20 mouse cellular contexts compared by ENCODE assay signal in the genomic region with DNA sequence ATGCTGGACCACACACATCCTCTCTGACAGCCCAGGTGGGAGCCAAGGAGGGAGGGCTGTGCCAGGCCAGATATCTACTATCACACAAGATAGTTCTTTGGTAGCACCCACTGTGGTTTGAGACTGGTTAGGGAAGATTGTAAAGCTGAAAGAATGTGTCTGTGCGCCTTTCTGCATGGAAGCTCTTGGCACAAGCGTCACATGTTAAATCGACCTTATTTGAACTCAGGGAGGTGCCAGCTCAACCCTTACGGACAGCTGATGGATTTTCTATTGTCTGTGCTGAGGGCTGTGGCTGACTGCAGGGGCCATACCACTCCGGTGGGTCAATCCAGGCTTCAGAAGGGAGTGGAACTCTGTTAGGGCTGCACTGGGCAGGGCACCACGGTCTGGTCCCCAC. TPM values are rescaled to one million over a fixed set of nuclear protein-coding genes. Genes with fewer than 3 reads are reported as not detected.
DNase-seq lines count a peak whose midpoint lies in the region; ATAC-seq and TF ChIP-seq lines count a peak whose summit lies in the region.
"Had no signal": no experiment of that assay in that cellular context is flagged by ENCODE, and none has a peak within 500 bp of the region (broad histone marks: within the 10 kb centered on the region; RNA-seq: fewer than 3 reads in every experiment).

No protein-coding gene starts in this region.

- no peak for TF ChIP-seq CTCF in hindbrain, postnatal 0 days (IDR thresholded peaks at IDR 0.05; ENCODE audit: low read depth)

- 28% methylated on average over 6 of the region's 6 CpGs for WGBS in hindbrain, postnatal 0 days
- 34% methylated on average over 6 of the region's 6 CpGs for WGBS in hindbrain, embryonic 14.5 days
- 48% methylated on average over 6 of the region's 6 CpGs for WGBS in midbrain, embryonic 10.5 days
- WGBS in midbrain, embryonic 13.5 days: 35% methylated on average over 6 of the region's 6 CpGs

- no peak overlapping the region for H3K4me2 ChIP-seq in hindbrain, postnatal 0 days (ENCODE audit: low read depth, low read length)
- H3K4me2 ChIP-seq in hindbrain, embryonic 14.5 days (replicated peaks): no peak overlapping the region
- H3K4me2 ChIP-seq in midbrain, embryonic 13.5 days (replicated peaks): no peak overlapping the region
- H3K4me2 ChIP-seq: embryonic facial prominence, embryonic 15.5 days; lung, embryonic 14.5 days had no signal

- no peak overlapping the region for H3K4me3 ChIP-seq in hindbrain, postnatal 0 days (ENCODE audit: low read length)
- H3K4me3 ChIP-seq in hindbrain, embryonic 14.5 days (replicated peaks; ENCODE audit: low read length): no peak overlapping the region
- no peak overlapping the region for H3K4me3 ChIP-seq in midbrain, embryonic 10.5 days
- no peak overlapping the region for H3K4me3 ChIP-seq in midbrain, embryonic 13.5 days (replicated peaks)
- H3K4me3 ChIP-seq: embryonic facial prominence, embryonic 15.5 days had no signal

- ATAC-seq in hindbrain, postnatal 0 days: no peak; the same call in 1 of the 2 replicates
- ATAC-seq in hindbrain, embryonic 14.5 days (ENCODE audit: low FRiP score): no peak
- no peak for ATAC-seq in midbrain, embryonic 13.5 days
- ATAC-seq: activated CD4-positive, CD25-positive, alpha-beta regulatory T cell, adult 4 months; intestine, embryonic 16.5 days; Patski had no signal

- no peaks in the 10 kb centered on the region for H3K9me3 ChIP-seq in hindbrain, postnatal 0 days (ENCODE audit: low read length)
- H3K9me3 ChIP-seq in hindbrain, embryonic 14.5 days (ENCODE audit: control insufficient read depth, low read length): no peaks in the 10 kb centered on the region
- H3K9me3 ChIP-seq in midbrain, embryonic 10.5 days (replicated peaks): no peaks in the 10 kb centered on the region
- H3K9me3 ChIP-seq in midbrain, embryonic 13.5 days: no peaks in the 10 kb centered on the region
- H3K9me3 ChIP-seq: embryonic facial prominence, embryonic 15.5 days had no signal

- H3K4me1 ChIP-seq in hindbrain, postnatal 0 days (ENCODE audit: insufficient read depth, low read length): peaks cover 19% of the 10 kb centered on the region
- H3K4me1 ChIP-seq in hindbrain, embryonic 14.5 days (replicated peaks; ENCODE audit: control insufficient read depth, insufficient read depth, low read length): peaks cover 24% of the 10 kb centered on the region; the same call in 1 of the 2 replicates
- peaks cover 30% of the 10 kb centered on the region for H3K4me1 ChIP-seq in midbrain, embryonic 10.5 days
- H3K4me1 ChIP-seq in midbrain, embryonic 13.5 days (replicated peaks): peaks cover 42% of the 10 kb centered on the region
- H3K4me1 ChIP-seq: embryonic facial prominence, embryonic 15.5 days had no signal

- no peaks in the 10 kb centered on the region for H3K27me3 ChIP-seq in hindbrain, postnatal 0 days (ENCODE audit: insufficient read depth, low read length)
- no peaks in the 10 kb centered on the region for H3K27me3 ChIP-seq in hindbrain, embryonic 14.5 days (ENCODE audit: control insufficient read depth, insufficient read depth, low read length)
- H3K27me3 ChIP-seq in midbrain, embryonic 10.5 days (ENCODE audit: low read depth, poor library complexity, severe bottlenecking): no peaks in the 10 kb centered on the region
- H3K27me3 ChIP-seq in midbrain, embryonic 13.5 days: no peaks in the 10 kb centered on the region
- H3K27me3 ChIP-seq: embryonic facial prominence, embryonic 15.5 days; Patski had no signal

- H3K27ac ChIP-seq in hindbrain, postnatal 0 days: no peak overlapping the region
- no peak overlapping the region for H3K27ac ChIP-seq in hindbrain, embryonic 14.5 days
- H3K27ac ChIP-seq in midbrain, embryonic 10.5 days (replicated peaks): peak overlapping the region; percentile 72
- H3K27ac ChIP-seq in midbrain, embryonic 13.5 days: no peak overlapping the region
- H3K27ac ChIP-seq: embryonic facial prominence, embryonic 15.5 days had no signal

- H3K36me3 ChIP-seq in hindbrain, postnatal 0 days (ENCODE audit: insufficient read depth, low read length): peaks cover 29% of the 10 kb centered on the region
- peaks cover 54% of the 10 kb centered on the region for H3K36me3 ChIP-seq in hindbrain, embryonic 14.5 days (replicated peaks; ENCODE audit: control insufficient read depth, insufficient read depth)
- peaks cover 98% of the 10 kb centered on the region for H3K36me3 ChIP-seq in midbrain, embryonic 10.5 days
- H3K36me3 ChIP-seq in midbrain, embryonic 13.5 days: peaks cover 77% of the 10 kb centered on the region
- H3K36me3 ChIP-seq: embryonic facial prominence, embryonic 15.5 days had no signal

- peak; percentile 30 to 36 for DNase-seq in cerebellum, postnatal 25 days
- DNase-seq in cerebellum, postnatal 36 days: no peak
- DNase-seq in hindbrain, postnatal 0 days (ENCODE audit: low spot score): peak; percentile 34
- DNase-seq in hindbrain, embryonic 14.5 days (ENCODE audit: low spot score): no peak
- no peak for DNase-seq in midbrain, embryonic 10.5 days (ENCODE audit: low spot score)
- DNase-seq in lung, postnatal 14 days: peak; percentile 20
- DNase-seq in adrenal gland, postnatal 14 days: no peak
- DNase-seq: adrenal gland, postnatal 25 days; embryo, embryonic 11 days; kidney, postnatal 10 days; liver; lung, embryonic 14.5 days; thymus, postnatal 36 days had no signal

- H3K9ac ChIP-seq in hindbrain, postnatal 0 days (replicated peaks; ENCODE audit: low read length): no peak overlapping the region
- no peak overlapping the region for H3K9ac ChIP-seq in hindbrain, embryonic 14.5 days
- no peak overlapping the region for H3K9ac ChIP-seq in midbrain, embryonic 13.5 days (replicated peaks)
- H3K9ac ChIP-seq: embryonic facial prominence, embryonic 15.5 days; lung, embryonic 14.5 days had no signal

RNA-seq across cellular contexts. Expression of gene Wscd1, which starts 22.3 kb away (rescaled TPM):
- total RNA-seq in hindbrain, postnatal 0 days (2014; rRNA removed): 188 and 209 TPM in 2 replicates
- 83.8 and 94.5 TPM in 2 replicates for polyA plus RNA-seq in hindbrain, postnatal 0 days (2015; fragmentation: Nextera tagmentation; extraction: Ambion mirVana)
- 55.1 and 61.2 TPM in 2 replicates for polyA plus RNA-seq in hindbrain, embryonic 14.5 days (2014; fragmentation: Nextera tagmentation; extraction: Ambion mirVana)
- polyA plus RNA-seq in midbrain, embryonic 10.5 days (2016; fragmentation: Nextera tagmentation; extraction: Ambion mirVana): 61.5 and 86.9 TPM in 2 replicates
- 79.2 and 82.5 TPM in 2 replicates for polyA plus RNA-seq in midbrain, embryonic 13.5 days (2015; fragmentation: Nextera tagmentation; extraction: Ambion mirVana)
- 7.0 and 9.6 TPM in 2 replicates for total RNA-seq in adrenal gland, postnatal 14 days (2021)
- total RNA-seq: hematopoietic stem cell, adult 5-6 weeks had no signal
- polyA plus RNA-seq: activated CD4-positive, CD25-positive, alpha-beta regulatory T cell, adult 4 months; C2C12 had no signal

Comparison
In these comparisons a context has a peak if more than half of its experiments do, and no peak if none do; other contexts are left out.
1. DNase-seq: peak in cerebellum, postnatal 25 days (2 of 2), hindbrain, postnatal 0 days (single experiment) and lung, postnatal 14 days (single experiment); none in cerebellum, postnatal 36 days (0 of 2), hindbrain, embryonic 14.5 days (single experiment), midbrain, embryonic 10.5 days (single experiment) and adrenal gland, postnatal 14 days (single experiment).